Mouse (Mus musculus) embryonic facial prominence, embryonic 11.5 days (tissue): ENCODE results near the gene Lhpp. TPM values are rescaled to one million over a fixed set of nuclear protein-coding genes. Genes with fewer than 3 reads are reported as not detected.

Experiments used
- ATAC-seq: fragments of 200-750 bp; cut with Nextera tagmentation; replicated peaks from 2 replicates; pipeline ENCODE4 v1.8.0; 2017; ENCODE audit warnings: low read depth; ENCODE audit not compliant: insufficient number of reproducible peaks, low FRiP score, low TSS enrichment
- DNase-seq: peaks from one replicate; pipeline ENCODE4 v3.0.0-alpha.2; 2015; ENCODE audit warnings: low spot score
- H3K27ac ChIP-seq: fragments of 300-500 bp; sonication (generic); replicated peaks from 2 replicates; pipeline ENCODE4 v1.5.1; 2014; ENCODE audit warnings: mild to moderate bottlenecking, low read depth, low read length, control low read depth
- H3K27me3 ChIP-seq: fragments of 300-500 bp; sonication (generic); 2 replicates; pipeline ENCODE4 v1.6.1; 2014; ENCODE audit warnings: mild to moderate bottlenecking, low read length, moderate library complexity, mixed read lengths; ENCODE audit not compliant: control insufficient read depth, insufficient read depth
- H3K36me3 ChIP-seq: fragments of 300-500 bp; sonication (generic); replicated peaks from 2 replicates; pipeline ENCODE4 v1.6.1; 2014; ENCODE audit warnings: low read depth, mild to moderate bottlenecking, low read length, moderate library complexity, mixed read lengths; ENCODE audit not compliant: control insufficient read depth, insufficient read depth
- H3K4me1 ChIP-seq: fragments of 300-500 bp; sonication (generic); 2 replicates; pipeline ENCODE4 v1.6.1; 2014; ENCODE audit warnings: low read length, mixed read lengths; ENCODE audit not compliant: control insufficient read depth, insufficient read depth
- H3K4me2 ChIP-seq: fragments of 300-500 bp; sonication (generic); 2 replicates; pipeline ENCODE4 v1.6.1; 2014; ENCODE audit warnings: low read depth, mild to moderate bottlenecking, control low read depth, low read length, moderate library complexity
- H3K4me3 ChIP-seq: fragments of 300-500 bp; sonication (generic); 2 replicates; pipeline ENCODE4 v1.5.1; 2014; ENCODE audit warnings: low read depth, low read length, control low read depth
- H3K9ac ChIP-seq: fragments of 300-500 bp; sonication (generic); replicated peaks from 2 replicates; pipeline ENCODE4 v1.6.1; 2014; ENCODE audit warnings: mild to moderate bottlenecking, control low read depth, low read length
- H3K9me3 ChIP-seq: fragments of 300-500 bp; sonication (generic); replicated peaks from 2 replicates; pipeline ENCODE4 v1.6.1; 2016; ENCODE audit warnings: mild to moderate bottlenecking, low read length, inconsistent platforms, mixed read lengths; ENCODE audit not compliant: control insufficient read depth
- WGBS: fragments of 180-500 bp; shearing (Covaris S2); extraction: QIAGEN DNeasy Blood & Tissue Kit; methylation state at CpG from one replicate; pipeline ENCODE4 v1.1.7; 2014; 5-methylcytosine and 5-hydroxymethylcytosine counted together
- polyA plus RNA-seq: library from polyadenylated mRNA; unstranded; fragments of >200 nt; fragmentation: Nextera tagmentation; extraction: Ambion mirVana; gene quantifications from 2 replicates; pipeline ENCODE4 v1.2.1, GENCODE M21; 2014

Lhpp gene
- polyA plus RNA-seq, 1 experiment from 2014 or later, result 15.5 TPM

GRCm38 (mm10) chr7:132640946-132641345 is 30.5 kb downstream of the Lhpp start:
- no peaks in the 10 kb centered on the region for H3K4me1 ChIP-seq
- no peak overlapping the region for H3K27ac ChIP-seq
- H3K9me3 ChIP-seq, result no peaks in the 10 kb centered on the region
- no peaks in the 10 kb centered on the region for H3K27me3 ChIP-seq
- DNase-seq (no peak), ATAC-seq (0 out of 2 replicates have a peak, but pooled peaks have one; percentile 36)
- no peak overlapping the region for H3K4me2 ChIP-seq
- 24% methylated on average over 9 of the region's 9 CpGs for WGBS
- H3K36me3 ChIP-seq, result no peaks in the 10 kb centered on the region
- no peak overlapping the region for H3K9ac ChIP-seq
- no peak overlapping the region for H3K4me3 ChIP-seq

- H3K9ac ChIP-seq, result no peak overlapping the region
- no peak for DNase-seq
- no peaks in the 10 kb centered on the region for H3K9me3 ChIP-seq
- no peaks in the 10 kb centered on the region for H3K27me3 ChIP-seq
- H3K36me3 ChIP-seq, result no peaks in the 10 kb centered on the region
- H3K4me2 ChIP-seq, result no peak overlapping the region
- no peak overlapping the region for H3K4me3 ChIP-seq
- no peaks in the 10 kb centered on the region for H3K4me1 ChIP-seq
- H3K27ac ChIP-seq, result no peak overlapping the region
- ATAC-seq, result 0 out of 2 replicates have a peak, but pooled peaks have one; percentile 10
- WGBS, result 79% methylated on average over 1 of the region's 1 CpGs
Observed at GRCm38 (mm10) chr7:132641606-132642005, 31.2 kb downstream of the Lhpp start.

- H3K9me3 ChIP-seq, result no peaks in the 10 kb centered on the region
- DNase-seq (no peak), ATAC-seq (no peak)
- no peaks in the 10 kb centered on the region for H3K27me3 ChIP-seq
- H3K4me3 ChIP-seq, result no peak overlapping the region
- WGBS, result 83% methylated on average over 11 of the region's 11 CpGs
- H3K9ac ChIP-seq, result no peak overlapping the region
- no peak overlapping the region for H3K4me2 ChIP-seq
- no peaks in the 10 kb centered on the region for H3K4me1 ChIP-seq
- no peak overlapping the region for H3K27ac ChIP-seq
- H3K36me3 ChIP-seq, result no peaks in the 10 kb centered on the region
Observed at GRCm38 (mm10) chr7:132644605-132645279, 34.3 kb downstream of the Lhpp start.

GRCm38 (mm10) chr7:132646514-132646913 is 36.1 kb downstream of the Lhpp start:
- Histone ChIP-seq H3K27me3 (no peaks in the 10 kb centered on the region), H3K4me1 (no peaks in the 10 kb centered on the region), H3K27ac (no peak overlapping the region), H3K4me3 (no peak overlapping the region), H3K36me3 (no peaks in the 10 kb centered on the region), H3K9ac (no peak overlapping the region), H3K4me2 (no peak overlapping the region), H3K9me3 (no peaks in the 10 kb centered on the region)
- ATAC-seq (no peak), DNase-seq (no peak)
- WGBS, result 97% methylated on average over 1 of the region's 1 CpGs

- 70% methylated on average over 3 of the region's 3 CpGs for WGBS
Observed at GRCm38 (mm10) chr7:132654412-132654811, 44.0 kb downstream of the Lhpp start.

GRCm38 (mm10) chr7:132656075-132656474 is 45.6 kb downstream of the Lhpp start:
- Histone ChIP-seq H3K9me3 (no peaks in the 10 kb centered on the region), H3K27me3 (no peaks in the 10 kb centered on the region), H3K4me1 (peaks cover 16% of the 10 kb centered on the region), H3K4me2 (no peak overlapping the region), H3K9ac (no peak overlapping the region), H3K36me3 (no peaks in the 10 kb centered on the region), H3K27ac (no peak overlapping the region), H3K4me3 (no peak overlapping the region)
- WGBS, result 15% methylated on average over 9 of the region's 9 CpGs
- DNase-seq (peak; percentile 93), ATAC-seq (peak; percentile 63)

More at GRCm38 (mm10) chr7:132654412-132654811, 44.0 kb downstream of the Lhpp start:
- ATAC-seq (no peak), DNase-seq (no peak)
- no peak overlapping the region for H3K27ac ChIP-seq
- no peaks in the 10 kb centered on the region for H3K36me3 ChIP-seq
- H3K9ac ChIP-seq, result no peak overlapping the region
- no peaks in the 10 kb centered on the region for H3K9me3 ChIP-seq
- peaks cover 16% of the 10 kb centered on the region for H3K4me1 ChIP-seq
- H3K27me3 ChIP-seq, result no peaks in the 10 kb centered on the region
- H3K4me3 ChIP-seq, result no peak overlapping the region
- H3K4me2 ChIP-seq, result no peak overlapping the region

- no peaks in the 10 kb centered on the region for H3K27me3 ChIP-seq
- DNase-seq (peak; percentile 92), ATAC-seq (peak; percentile 34; the same call in 1 of the 2 replicates)
- 9% methylated on average over 3 of the region's 3 CpGs for WGBS
- no peaks in the 10 kb centered on the region for H3K9me3 ChIP-seq
- no peaks in the 10 kb centered on the region for H3K36me3 ChIP-seq
- peaks cover 16% of the 10 kb centered on the region for H3K4me1 ChIP-seq
- H3K9ac ChIP-seq, result no peak overlapping the region
- H3K4me2 ChIP-seq, result no peak overlapping the region
- H3K27ac ChIP-seq, result no peak overlapping the region
- no peak overlapping the region for H3K4me3 ChIP-seq
Observed at GRCm38 (mm10) chr7:132656548-132656947, 46.1 kb downstream of the Lhpp start.

GRCm38 (mm10) chr7:132657371-132658057 is 47.1 kb downstream of the Lhpp start:
- no peaks in the 10 kb centered on the region for H3K27me3 ChIP-seq
- WGBS, result 26% methylated on average over 14 of the region's 14 CpGs
- DNase-seq (peak; percentile 52), ATAC-seq (no peak)
- no peak overlapping the region for H3K4me3 ChIP-seq
- H3K27ac ChIP-seq, result no peak overlapping the region
- H3K4me2 ChIP-seq, result no peak overlapping the region
- peaks cover 16% of the 10 kb centered on the region for H3K4me1 ChIP-seq
- H3K9ac ChIP-seq, result no peak overlapping the region
- H3K36me3 ChIP-seq, result no peaks in the 10 kb centered on the region
- no peaks in the 10 kb centered on the region for H3K9me3 ChIP-seq
